Mouse (Mus musculus) MEL-GATA-1-ER (cell line): ENCODE measurements around the gene Sdccag8.

ENCODE experiments used
- DNase-seq: peaks from one replicate; pipeline ENCODE4 v3.0.0-alpha.2; 2012; ENCODE audit warnings: low read depth; ENCODE audit errors: extremely low read depth

Sdccag8 gene

DNA sequence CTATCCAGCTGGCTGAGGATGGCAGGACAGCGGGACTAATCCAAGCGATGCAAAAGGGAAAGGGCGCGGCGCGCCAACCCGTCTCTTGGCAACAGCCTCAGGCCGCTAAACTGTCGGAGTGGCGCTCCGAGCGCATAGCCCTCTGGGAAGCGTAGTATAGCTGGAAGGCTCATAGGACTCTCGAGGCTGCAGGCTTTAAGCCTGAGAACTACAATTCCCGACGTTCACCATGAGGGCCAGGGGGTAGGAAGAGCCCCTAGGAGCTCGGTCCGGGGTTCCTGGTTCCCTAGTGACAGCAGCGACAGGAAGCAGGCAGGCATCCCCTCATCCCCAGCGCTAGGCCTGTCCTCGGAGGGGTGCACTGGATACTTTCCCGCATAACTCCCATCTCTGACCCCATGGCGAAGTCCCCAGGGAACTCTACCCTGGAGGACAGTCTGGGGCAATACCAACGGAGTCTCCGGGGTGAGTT, at the start of gene Sdccag8:
TSS of gene Sdccag8 (plus strand) at position 70 of the 472 bp plus-strand sequence.
- peak; percentile 98 for DNase-seq

DNA sequence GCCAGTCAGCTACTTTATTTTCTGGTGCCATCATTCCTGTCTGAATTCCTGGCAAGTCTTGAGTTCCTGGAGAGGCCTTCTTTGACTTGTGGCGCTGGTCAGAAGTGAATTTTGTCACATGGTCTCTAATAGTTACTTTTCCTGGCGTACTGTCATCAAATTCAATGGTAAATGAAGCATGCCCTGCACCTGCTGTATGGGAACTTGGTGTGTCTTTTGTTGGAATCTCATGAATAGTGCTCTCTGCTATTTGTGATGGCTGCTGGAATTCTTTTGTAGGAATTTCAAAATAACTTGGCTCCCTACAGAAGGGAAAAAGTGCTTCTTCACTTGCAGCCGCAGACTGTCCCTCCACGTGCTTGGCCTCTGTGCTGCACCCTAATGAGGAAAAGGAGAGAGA, 39.9 kb upstream of the Sdccag8 start:
- no peak for DNase-seq

DNA sequence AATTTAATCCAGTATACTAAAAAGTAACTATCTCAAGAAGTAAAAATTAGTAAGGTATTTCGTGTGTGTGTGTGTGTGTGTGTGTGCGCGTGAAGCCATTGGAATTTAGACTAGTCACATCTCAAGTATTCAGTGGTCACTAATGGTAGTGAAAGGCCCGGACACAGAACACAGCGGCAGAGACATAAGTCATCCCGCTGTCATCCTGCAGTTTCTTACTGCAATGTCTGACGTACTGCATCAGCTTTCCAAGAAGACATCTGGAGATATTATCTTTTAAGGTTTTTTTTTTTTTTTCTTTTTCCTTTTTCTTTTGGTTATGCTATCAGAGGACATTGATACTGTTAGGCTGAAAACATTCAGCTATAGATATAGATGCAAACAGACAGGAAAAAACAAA, 25.1 kb upstream of the Sdccag8 start:
- DNase-seq: no peak

DNA sequence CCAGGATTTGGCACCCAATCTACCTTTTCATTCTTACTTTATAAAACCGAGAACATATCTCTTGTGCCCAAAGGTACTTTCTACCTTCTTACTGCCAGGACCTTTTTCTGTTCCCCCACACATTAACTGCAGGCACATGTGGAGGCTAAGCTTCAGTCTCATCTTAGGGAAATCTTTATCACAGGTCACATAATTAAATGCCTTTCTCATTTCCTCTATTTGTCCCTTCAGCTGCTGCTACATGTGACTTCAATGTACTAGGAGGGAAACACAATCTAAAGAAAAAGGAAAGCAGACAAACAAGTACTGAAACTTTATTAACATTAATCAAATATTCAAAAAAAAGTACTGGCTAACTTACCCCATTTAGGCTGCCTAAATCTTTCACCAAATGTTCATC, 22.3 kb upstream of the Sdccag8 start:
- DNase-seq: no peak

DNA sequence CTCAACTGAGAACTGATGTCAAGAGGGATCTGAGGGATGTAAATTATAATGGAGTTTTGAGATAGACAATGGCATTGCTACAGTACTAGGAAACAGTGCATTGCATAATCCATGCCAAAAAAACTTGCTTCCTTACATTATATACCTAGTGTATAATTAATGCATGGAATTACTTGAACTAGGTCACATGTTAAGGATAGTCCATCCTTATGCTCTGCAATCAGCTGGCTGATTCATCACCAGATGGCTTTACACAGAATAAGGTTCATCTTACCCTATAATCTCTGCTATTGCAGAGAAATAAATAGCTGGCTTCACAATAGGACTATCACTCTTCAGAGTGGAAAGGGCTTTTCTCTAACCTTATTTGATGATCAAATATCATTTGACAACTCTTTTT, 15.8 kb upstream of the Sdccag8 start:
- DNase-seq: no peak

DNA sequence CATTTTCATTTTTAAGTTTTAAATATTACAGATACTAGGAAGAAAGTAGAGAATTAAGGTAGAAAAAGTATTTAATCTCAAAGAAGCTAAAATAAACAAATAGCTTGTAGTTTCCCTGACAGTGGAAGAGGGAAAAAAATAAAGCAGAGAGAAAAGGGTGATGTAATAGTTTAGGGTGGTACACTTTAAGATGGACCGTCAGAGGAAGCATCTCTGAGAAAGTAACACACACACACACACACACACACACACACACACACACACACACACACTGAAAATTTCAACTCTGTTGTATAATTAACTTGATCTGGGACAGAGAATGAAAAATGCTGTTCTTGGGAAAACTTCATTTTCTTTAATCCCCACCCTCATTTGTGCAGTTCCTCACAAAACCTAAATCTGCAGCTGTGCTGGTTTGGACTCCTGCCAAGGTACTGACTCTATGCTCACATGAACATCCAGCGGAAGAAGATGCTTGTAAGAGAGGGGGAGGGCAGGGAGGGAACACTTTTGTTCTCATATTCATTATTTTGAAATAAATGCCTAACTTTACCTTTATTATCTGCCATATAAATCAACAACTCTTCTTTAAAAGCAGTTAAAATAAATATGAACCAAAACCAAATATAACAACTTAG, 13.6 kb upstream of the Sdccag8 start:
- peak; percentile 78 for DNase-seq

DNA sequence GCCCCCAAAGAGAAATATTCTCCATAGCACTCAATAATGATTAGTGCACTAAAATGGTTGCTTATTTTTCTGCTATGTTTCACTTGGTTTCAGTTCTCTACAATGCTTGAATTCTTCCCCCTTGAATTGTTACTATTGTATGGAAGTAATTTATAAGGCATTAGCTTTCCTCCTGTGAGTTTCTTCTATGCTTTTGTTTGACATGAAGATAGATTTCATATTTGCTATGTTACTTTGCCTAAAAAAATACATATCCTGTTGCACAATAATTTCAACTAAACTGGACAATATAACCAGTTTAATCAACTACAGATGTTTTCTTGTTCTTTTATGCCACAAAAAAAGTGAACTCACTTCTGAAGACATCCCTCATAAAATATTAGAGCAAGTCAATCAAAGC, 4.3 kb upstream of the Sdccag8 start:
- no peak for DNase-seq

DNA sequence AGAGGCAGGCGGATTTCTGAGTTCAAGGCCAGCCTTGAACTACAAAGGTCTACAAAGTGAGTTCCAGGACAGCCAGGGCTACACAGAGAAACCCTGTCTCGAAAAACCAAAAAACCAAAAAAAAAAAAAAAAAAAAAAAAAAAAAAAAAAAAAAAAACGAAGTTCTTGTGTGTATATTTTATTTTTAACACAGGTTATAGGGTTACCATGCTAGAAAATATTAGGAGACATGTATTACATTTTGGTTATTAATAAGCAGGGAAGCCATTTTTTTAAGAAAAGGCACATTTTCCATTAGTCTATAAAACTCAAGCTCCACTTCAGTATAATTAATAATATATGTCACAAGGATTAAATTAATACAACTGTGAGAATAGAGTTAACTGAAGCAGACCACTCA, 2.6 kb upstream of the Sdccag8 start:
- no peak for DNase-seq

DNA sequence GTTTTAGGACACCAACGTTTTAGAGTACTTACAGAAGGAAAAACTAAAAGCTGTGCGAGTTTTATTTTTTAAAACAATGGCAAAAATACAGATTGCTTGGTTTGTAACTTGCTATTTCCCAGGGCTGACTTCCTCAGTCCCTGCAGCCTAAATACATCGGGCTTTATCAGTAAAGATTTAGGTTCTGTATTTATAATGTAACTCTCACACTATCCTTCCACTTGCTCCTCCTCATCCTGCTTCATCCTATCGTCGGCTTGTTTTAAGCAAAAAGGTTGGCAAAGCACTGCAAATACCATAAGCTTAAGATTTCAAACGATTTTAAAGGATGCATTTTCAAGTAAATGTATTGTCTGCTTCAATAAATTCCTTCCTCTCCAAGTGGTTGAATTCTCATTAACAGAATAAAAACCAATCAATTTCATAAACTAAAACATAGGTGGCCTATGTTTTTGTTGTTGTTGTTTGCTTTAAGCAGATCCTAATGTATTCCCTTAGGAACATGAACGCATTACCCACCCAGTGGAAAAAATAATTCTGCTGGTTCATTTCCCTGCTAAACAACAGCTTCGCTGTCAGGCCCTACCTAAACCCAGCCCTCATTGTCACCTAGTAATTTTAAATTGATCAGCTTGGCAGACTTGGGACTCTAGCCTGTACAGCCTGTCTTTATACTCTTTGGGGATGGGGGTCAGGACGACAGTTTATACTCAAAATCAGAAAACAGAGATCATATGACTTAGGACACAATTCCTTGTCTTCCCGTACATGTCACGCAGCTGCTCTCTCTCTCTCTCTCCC, 1.8 kb upstream of the Sdccag8 start:
- no peak for DNase-seq

DNA sequence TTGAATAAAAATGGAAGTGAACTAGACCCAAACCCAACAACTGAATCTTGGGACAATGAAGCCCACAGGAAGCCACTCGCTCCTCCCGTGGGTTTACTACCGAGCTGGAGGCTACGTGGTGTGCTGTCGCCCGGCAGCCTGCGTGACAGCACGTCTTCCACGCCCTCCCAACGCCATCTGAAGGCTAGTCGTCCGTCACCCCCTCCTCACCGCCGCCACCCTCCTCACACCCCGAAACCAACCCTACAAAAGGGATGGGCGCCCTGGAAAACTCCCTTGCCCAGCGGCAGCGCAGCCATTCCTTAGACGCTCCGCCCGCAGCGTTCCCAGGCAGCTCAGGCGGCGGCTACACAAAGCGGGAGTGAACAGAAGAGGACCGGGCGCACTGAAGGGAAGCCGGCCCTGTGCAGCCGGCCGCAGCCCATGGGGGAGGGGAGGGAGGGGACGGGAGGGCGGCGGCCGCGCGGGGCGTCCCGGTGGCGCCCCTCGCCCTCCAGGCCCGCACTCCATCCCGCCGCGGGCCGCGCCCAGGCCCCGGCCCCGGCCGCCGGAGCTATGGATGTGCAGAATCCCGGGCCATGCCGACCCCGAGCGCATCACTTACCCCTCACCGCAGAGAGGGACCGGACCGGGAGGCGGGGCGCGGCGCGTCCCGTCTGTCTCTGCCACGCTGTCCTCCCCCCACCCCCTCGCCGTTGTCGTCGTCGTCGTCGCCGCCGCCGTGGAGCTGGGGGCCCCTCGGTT, 996 bp upstream of the Sdccag8 start:
- no peak for DNase-seq

DNA sequence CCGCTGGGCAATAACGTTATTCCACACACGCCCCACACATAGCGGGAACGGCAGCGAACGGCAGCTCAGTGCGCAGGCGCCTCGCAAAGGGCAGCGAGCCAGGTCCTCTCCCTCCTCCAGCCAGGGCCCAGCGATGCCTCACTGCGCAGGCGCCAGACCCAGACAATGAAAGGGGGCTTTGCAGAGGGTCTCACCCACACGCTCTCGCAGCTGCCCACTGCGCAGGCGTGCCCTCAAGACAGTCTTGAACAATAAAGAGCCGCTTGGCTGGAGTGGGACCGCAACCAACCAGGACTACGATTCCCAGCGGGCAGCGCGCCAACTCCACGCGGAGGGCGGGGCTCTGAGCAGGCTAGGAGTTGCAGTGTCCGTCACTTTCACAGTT, 432 bp upstream of the Sdccag8 start, which contains the start of gene Cep170:
TSS of gene Cep170 (minus strand) at position 32 of the 385 bp plus-strand sequence.
- peak; percentile 87 for DNase-seq

DNA sequence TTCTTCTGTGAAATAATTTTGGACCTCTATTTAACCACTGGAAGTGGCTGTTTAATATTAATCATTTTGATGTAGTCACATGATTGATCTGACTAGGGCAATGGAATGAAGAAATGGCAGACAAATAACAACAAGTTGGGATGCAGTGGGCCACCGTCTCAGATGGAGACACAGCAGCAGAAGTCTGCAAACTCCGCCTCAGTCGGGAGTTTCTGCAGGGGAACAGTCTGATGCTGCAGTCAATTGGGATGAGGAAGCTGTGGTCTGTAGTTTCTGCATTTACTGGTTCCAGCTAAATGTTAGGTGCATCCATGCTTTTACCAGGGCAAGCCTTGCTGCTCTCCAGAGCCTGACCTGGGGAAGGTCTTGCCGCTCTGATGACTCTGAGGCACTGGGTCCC, 2.3 kb downstream of the Sdccag8 start:
- DNase-seq: no peak

DNA sequence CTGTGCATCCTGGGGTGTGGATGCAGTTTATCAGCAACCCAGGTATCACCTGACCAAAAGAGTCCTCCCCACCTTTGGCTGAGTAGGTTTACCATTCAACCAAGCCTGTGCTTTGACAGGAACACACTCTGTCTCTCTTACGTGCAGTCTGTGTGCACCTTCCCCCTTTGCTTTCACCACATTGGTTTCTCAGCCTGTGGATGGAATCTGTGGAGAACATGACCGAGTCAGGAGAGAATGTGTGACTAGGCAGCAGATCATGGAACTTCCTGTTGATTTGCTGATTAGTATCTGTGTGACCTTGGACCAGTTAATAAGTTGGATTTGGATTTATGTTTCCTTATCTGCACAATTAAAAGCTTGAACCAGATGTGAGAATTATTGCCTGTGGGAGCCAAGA, 3.7 kb downstream of the Sdccag8 start:
- no peak for DNase-seq

DNA sequence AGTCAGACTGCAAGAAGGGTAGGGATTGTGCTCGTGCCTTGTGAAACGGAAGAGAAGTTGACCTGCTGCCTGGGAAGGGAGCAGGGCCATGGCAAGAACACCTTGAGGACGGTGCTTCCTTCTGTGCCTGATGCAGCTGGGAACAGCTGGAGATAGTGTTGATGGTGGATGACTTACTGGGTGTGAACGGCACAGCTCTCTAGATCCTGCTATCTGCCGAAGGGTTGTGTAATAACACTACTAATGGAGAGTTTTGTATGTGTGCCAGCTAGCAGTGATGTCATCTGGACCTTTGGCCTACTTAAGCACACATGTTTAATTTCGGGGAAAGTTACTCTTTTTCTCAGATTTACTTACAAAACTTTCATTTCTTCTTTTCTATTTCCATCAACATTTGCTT, 4.3 kb downstream of the Sdccag8 start:
- no peak for DNase-seq

DNA sequence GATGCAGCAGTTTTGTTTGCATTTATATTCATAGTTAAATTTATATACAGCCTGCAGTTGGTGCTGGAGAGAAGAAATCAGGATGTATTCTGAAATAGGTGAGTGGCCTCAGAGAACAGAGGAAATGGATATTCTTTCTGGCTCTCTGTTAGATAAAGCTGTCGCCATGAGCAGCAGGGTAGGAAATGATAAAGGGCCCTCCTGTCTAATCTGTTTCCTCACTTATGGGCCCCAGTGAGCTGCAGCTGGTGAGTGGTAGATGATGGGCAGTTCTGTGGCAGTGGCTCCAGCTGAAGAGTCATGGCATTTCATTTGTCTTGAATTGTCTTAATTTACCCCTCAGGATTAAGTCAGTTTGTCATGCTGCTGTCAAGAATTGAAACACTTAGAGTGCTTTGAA, 7.5 kb downstream of the Sdccag8 start:
- DNase-seq: peak; percentile 72

DNA sequence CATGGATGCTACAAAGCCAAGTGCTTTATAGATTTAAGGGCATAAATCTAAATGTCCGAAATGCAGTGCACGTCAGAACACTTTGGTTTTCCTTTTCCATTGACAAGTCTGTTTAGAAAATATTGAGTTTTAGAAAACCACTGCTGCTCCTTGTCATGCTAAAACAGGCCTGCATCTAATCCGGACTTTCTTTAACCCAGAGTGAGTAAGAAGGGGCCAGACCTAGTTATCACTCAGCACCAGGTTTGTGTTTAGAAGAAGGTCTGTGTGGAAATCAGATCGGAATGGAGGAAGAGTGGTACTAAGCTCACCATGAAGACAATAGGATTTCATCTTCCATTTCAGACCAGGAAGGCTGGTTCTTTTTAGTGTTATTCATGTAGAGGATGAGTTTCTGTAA, 8.5 kb downstream of the Sdccag8 start:
- no peak for DNase-seq

DNA sequence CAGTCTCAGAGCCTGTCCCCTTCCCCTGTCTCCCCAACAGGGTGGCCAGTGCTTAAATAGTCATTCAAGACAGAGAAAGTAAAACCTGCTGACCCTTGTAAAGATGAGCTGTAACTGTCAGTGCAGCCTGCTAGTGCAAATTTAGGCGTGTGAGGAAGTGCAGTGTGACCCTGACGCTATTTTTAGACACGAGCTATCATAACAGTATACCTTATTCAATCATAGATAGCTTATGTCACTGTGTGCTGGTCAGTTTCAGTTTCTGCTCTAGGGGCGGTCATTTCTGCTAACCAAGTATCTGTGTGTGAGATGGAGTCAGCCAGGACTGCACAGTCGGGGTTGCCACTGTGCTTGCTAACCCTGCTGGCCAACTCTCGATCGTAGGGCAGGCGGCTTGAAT, 9.4 kb downstream of the Sdccag8 start:
- DNase-seq: no peak

DNA sequence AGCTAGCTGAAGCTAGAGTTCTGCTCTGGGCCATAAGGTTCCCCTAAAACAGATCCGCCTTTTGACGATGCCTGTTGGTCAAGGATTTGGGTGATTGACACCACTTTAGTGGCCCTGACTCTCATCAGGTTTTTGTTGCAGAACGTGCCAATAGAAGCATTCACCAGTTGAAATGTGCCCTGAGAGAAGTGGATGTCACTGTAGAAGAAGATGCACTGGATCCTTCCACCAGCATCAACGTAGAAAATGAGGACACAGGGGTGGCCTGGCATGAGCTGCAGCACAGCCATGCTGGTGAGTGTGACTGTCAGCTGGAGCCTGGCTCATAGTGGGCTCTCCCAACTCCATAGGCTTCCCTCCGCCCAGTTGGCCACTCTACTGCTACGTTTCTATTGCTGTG, 10.2 kb downstream of the Sdccag8 start:
- DNase-seq: no peak

DNA sequence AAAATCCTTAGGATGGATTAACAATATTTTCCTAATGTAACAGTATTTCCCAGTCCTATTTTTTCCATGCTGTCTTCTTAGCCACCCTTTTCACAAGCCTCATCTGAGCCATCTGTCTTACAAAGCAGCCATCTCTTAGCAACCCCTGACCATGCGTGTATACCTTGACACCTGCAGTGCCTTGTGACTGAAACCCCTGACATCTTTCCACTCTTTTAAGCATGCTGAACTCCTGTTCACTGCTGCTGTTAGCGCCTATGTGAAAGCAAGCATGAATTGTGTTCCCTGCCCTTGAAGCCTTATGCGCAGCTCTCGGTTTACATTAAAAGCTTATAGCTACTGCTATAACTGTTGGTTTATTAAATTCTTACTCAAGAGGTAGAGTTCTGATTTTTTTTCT, 10.6 kb downstream of the Sdccag8 start:
- no peak for DNase-seq

DNA sequence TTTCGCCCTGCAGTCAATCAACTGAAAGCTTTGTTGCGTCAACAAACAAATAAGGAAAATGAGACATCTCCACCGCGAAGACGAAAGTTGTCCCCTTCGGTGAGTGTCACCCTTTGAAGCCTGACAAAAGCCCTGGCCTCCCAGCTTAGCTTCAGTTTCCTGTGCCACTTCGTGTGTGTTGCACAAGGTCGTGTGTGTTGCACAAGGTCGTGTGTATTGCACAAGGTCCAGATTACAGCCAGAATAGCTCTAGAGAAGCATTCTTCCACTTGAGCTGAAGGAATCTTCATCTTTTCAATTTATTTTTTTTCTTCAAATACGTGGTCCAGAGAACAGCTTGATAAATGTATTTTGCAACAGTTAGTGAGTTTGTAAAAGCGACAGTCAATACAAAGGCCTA, 11.7 kb downstream of the Sdccag8 start:
- no peak for DNase-seq

DNA sequence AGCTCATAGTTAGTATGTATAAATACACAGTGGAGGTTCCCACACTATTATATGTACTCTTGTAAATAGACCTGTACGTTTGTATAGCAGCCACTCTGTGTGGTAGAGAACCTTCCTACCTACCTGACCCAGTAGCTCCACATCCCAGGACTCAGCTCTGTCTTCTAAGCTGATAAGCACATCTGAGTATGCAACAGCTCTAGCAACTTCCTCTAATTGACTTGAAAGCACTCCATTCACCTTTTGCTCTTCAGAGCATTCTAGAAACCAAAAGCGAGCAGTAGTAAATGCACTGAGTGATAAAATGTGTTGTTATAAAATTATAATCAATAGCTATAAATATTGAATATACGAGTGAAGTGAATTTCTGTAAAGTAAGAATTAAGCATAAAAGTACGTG, 12.5 kb downstream of the Sdccag8 start:
- DNase-seq: no peak

DNA sequence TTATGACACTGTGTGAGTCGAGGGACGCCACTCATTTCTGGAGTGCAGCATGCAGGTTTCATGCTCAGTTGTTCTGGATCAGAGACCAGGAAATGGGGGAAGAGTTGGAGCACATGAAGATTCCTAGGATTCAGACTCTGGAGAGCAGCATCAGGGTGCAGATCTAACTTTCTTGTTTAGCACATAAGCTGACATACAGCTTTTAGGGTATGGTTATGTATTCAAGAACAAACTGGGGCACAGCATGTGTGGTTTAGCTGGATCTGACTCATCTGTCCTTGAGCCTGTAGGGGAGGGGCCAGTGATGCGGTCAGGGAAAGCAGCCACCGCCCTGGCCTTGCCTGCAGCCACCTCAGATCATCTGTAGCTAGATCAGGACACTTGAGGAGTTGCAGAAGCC, 12.9 kb downstream of the Sdccag8 start:
- no peak for DNase-seq
